Mouse (Mus musculus): ENCODE data around the gene Nrxn2. TPM values are rescaled to one million over a fixed set of nuclear protein-coding genes. Genes with fewer than 3 reads are reported as not detected.

The Nrxn2 gene
- total and polyA plus RNA-seq, 3 experiments, result 0.20 to 0.71 (median 0.30) TPM

DNA sequence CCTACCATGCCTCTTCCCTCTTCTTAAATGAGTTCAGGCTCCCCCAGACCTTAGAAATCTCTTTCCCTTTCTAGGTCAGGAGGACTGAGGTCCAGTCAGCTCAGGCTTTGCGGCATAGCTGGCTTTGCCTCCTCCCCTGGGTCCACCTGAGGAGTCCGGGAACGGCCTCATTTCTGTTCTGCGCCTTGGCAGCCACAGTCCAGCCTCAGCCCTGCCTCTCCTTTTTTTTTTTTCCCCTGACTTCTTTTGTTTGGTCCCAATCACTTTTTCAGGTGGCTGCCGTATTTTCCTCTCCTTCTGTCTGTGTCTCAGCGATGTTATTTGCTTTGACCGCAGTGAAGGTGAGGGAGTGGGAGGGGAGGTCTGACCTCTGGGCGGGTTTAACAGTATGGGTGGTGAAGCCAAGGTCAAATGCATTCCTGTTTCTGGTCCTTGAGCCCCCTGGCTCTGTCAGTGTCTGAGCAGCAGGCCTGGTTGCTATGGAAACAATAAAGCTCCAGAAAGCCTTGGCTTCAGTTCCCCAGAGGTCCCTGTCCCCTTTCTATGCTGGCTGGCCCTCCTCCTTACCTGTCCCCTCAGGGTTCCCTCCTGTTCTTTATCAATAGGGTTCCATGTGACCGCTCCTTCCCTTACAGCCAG, 34.3 kb downstream of the Nrxn2 start:
- H3K9ac ChIP-seq (ENCODE audit: insufficient read depth, low read depth), result no peak overlapping the region
- peaks cover 57% of the 10 kb centered on the region for H3K27me3 ChIP-seq (replicated peaks)
- H3K9me3 ChIP-seq (replicated peaks; ENCODE audit: low read length), result no peaks in the 10 kb centered on the region
- no peak overlapping the region for H3K27ac ChIP-seq (ENCODE audit: insufficient read depth, low read depth)
- TF ChIP-seq ZNF384 (IDR thresholded peaks at IDR 0.05; ENCODE audit: low read depth, low read length) (no peak), MXI1 (IDR thresholded peaks at IDR 0.05; ENCODE audit: low read depth, low read length) (no peak), IRF4 (IDR thresholded peaks at IDR 0.05; ENCODE audit: low read depth, low read length) (no peak), TCF12 (IDR thresholded peaks at IDR 0.05; ENCODE audit: low read depth, low read length) (no peak)
- no peak overlapping the region for H3K4me3 ChIP-seq (replicated peaks in 1 of 3; ENCODE audit: low read depth in 2 of 3, low read length in 2 of 3, poor library complexity in 1 of 3)
- no peak for DNase-seq (ENCODE audit: extremely low read depth)
- H3K4me1 ChIP-seq (ENCODE audit: control insufficient read depth in 1 of 2, insufficient read depth in 2 of 2), result peaks cover 4 to 46% of the 10 kb centered on the region in 2 experiments
- dilution Hi-C loops (cut with MboI; ENCODE audit: extremely low pct_ligation_motif_present, extremely low pct_unique_long_range_greater_than_20kb, low sequenced_read_pairs), result no loop called here
- H3K4me2 ChIP-seq (ENCODE audit: insufficient read depth, low read depth, poor library complexity, severe bottlenecking), result no peak overlapping the region
- no peaks in the 10 kb centered on the region for H3K36me3 ChIP-seq (replicated peaks in 1 of 2; ENCODE audit: control insufficient read depth in 1 of 2, insufficient read depth in 1 of 2, low read length in 1 of 2)
- no peaks in the 10 kb centered on the region for H3K79me2 ChIP-seq (replicated peaks; ENCODE audit: control insufficient read depth, extremely low read depth, insufficient read depth, poor library complexity, severe bottlenecking)
- in situ Hi-C loops (cut with MboI; ENCODE audit: low pct_ligation_motif_present, low pct_unique_long_range_greater_than_20kb, low sequenced_read_pairs), result no loop called here

DNA sequence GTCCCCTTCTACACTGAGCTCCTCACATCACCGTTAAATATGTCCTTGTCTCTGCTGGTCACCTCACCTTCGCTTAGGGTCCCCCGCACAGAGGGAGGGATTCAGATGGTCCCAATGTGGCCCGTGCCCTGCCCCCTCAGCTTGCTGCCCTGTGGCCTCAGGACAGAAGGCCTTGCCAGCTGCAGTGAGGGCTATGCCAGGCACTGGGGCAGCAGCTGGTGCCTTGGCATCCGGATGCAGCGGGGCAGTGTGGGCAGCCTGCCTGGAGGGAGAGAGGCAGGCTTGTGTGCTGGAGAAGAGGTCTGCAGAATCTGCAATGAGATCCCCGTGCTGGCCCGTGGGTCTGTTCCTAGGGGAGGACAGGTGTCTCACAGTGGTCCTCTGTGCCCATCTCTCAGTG, 34.8 kb downstream of the Nrxn2 start:
- in situ Hi-C loops (cut with MboI; ENCODE audit: low pct_ligation_motif_present, low pct_unique_long_range_greater_than_20kb, low sequenced_read_pairs) (no loop called here), dilution Hi-C loops (cut with MboI; ENCODE audit: extremely low pct_ligation_motif_present, extremely low pct_unique_long_range_greater_than_20kb, low sequenced_read_pairs) (no loop called here)
- Histone ChIP-seq H3K9me3 (replicated peaks; ENCODE audit: low read length) (no peaks in the 10 kb centered on the region), H3K36me3 (replicated peaks in 1 of 2; ENCODE audit: control insufficient read depth in 1 of 2, insufficient read depth in 1 of 2, low read length in 1 of 2) (no peaks in the 10 kb centered on the region), H3K27ac (ENCODE audit: insufficient read depth, low read depth) (no peak overlapping the region), H3K27me3 (replicated peaks) (peaks cover 62% of the 10 kb centered on the region), H3K79me2 (replicated peaks; ENCODE audit: control insufficient read depth, extremely low read depth, insufficient read depth, poor library complexity, severe bottlenecking) (no peaks in the 10 kb centered on the region), H3K4me3 (replicated peaks in 1 of 3; ENCODE audit: low read depth in 2 of 3, low read length in 2 of 3, poor library complexity in 1 of 3) (no peak overlapping the region), H3K4me2 (ENCODE audit: insufficient read depth, low read depth, poor library complexity, severe bottlenecking) (no peak overlapping the region), H3K9ac (ENCODE audit: insufficient read depth, low read depth) (no peak overlapping the region), H3K4me1 (ENCODE audit: control insufficient read depth in 1 of 2, insufficient read depth in 2 of 2) (peaks cover 4 to 44% of the 10 kb centered on the region in 2 experiments)
- DNase-seq (ENCODE audit: extremely low read depth), result no peak
- TF ChIP-seq SMC3 (IDR thresholded peaks at IDR 0.05; ENCODE audit: low read depth, low read length), result no peak
- no peak for TF ChIP-seq ELF1 (IDR thresholded peaks at IDR 0.05; ENCODE audit: low read depth, low read length)
- TF ChIP-seq CTCF (conservative IDR thresholded peaks at IDR 0.05 in 1 of 2, IDR thresholded peaks at IDR 0.05 in 1 of 2; ENCODE audit: low read depth in 2 of 2, low read length in 2 of 2), result no peak
- no peak for TF ChIP-seq SIN3A (IDR thresholded peaks at IDR 0.05; ENCODE audit: low read length)
- TF ChIP-seq ZNF384 (IDR thresholded peaks at IDR 0.05; ENCODE audit: low read depth, low read length), result no peak
- TF ChIP-seq ETS1 (conservative IDR thresholded peaks at IDR 0.05; ENCODE audit: low read depth, low read length), result no peak
- no peak for TF ChIP-seq BHLHE40 (IDR thresholded peaks at IDR 0.05; ENCODE audit: low read depth, low read length)
- no peak for TF ChIP-seq KAT2A (IDR thresholded peaks at IDR 0.05; ENCODE audit: insufficient replicate concordance, low read length)
- no peak for TF ChIP-seq TCF12 (IDR thresholded peaks at IDR 0.05; ENCODE audit: low read depth, low read length)
- no peak for TF ChIP-seq MAX (IDR thresholded peaks at IDR 0.05; ENCODE audit: low read length)
- no peak for TF ChIP-seq ZKSCAN1 (IDR thresholded peaks at IDR 0.05; ENCODE audit: borderline replicate concordance, low read depth, low read length)
- TF ChIP-seq JUN (IDR thresholded peaks at IDR 0.05; ENCODE audit: insufficient read depth, low read depth, low read length), result no peak
- TF ChIP-seq MYC (IDR thresholded peaks at IDR 0.05; ENCODE audit: low read depth, low read length), result no peak
- TF ChIP-seq NRF1 (IDR thresholded peaks at IDR 0.05; ENCODE audit: low read depth, low read length), result no peak

Data from CH12.LX (cell line).